Mouse (Mus musculus): Measurements from ENCODE around the gene Tex13a. TPM values are rescaled to one million over a fixed set of nuclear protein-coding genes. Genes with fewer than 3 reads are reported as not detected.

Gene Tex13a
- not detected for total RNA-seq (2021)
- long read RNA-seq, experiment 1 = 0 reads
- long read RNA-seq, experiment 2 = 0 reads

DNA sequence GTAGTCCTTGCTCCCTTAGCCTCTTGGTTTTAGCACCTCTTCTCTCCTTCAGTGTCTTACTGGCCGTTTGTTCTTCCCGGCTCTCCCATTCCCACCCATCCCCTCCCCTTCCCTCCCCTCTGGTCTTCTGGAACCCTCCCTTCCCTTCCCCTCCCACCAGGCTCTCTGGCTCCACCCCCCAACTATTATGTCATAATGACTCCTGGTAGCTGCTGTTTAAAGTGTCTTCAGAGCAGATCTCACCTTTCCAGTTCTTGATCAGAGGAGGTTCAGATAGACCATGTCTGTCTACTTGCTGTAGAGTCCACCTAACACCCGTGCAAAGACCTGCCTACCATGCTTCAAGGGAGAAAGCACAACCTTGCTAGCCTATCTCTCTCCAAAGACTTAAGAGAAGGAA is at the start of gene Tex13a:
TSS of gene Tex13a (minus strand) at position 101 of the 400 bp plus-strand sequence.
- DNase-seq = no peak

DNA sequence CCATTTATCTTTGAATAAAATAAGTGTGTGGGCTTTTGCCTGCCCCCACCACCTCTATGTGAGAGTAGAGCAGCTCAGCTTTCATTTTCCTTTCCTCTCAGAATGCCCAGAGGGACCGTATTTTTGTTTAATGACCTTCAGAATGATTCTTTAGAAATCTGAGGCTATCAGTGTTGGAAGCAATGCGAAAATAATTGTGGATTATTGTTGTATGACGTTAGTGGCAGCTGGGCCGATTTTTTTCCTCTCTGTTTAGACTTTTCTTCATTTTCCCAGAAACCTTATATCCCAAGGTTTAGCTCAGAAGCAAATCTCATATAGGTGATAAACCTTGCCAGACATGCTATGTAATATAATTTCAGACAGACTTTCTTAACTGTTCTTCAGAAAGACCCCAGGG is 25.2 kb upstream of the Tex13a start:
- DNase-seq = no peak

DNA sequence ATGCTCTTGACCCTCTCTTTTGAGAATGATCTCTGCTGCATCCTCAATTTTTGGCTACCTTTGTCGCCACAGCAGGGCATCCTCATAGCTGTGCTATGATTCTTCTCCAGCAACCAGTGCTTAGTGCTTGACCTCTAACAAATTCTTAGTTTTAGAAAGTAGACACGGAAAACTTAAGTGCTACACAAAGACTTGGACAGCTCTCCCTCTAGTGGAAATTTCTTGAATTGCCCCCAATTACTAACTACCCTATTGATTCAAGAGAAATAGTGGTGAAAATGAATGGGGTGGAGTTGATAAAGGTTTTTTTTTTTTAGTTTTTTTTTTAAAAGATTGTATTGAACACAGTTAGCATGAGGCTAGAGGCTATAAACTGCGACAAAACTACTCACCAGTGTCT is 39.2 kb downstream of the Tex13a start:
- peak; percentile 0 for DNase-seq
